Mouse (Mus musculus) ES-Bruce4 (cell line): ENCODE results near the gene C6. TPM values are rescaled to one million over a fixed set of nuclear protein-coding genes. Genes with fewer than 3 reads are reported as not detected.

Experiments used
- H3K27ac ChIP-seq: 2 replicates; pipeline ENCODE4 v1.5.1; 2012; ENCODE audit warnings: low read length, inconsistent platforms; ENCODE audit not compliant: insufficient read depth
- H3K27me3 ChIP-seq: 2 replicates; pipeline ENCODE4 v1.6.1; 2012; ENCODE audit warnings: mild to moderate bottlenecking, low read length, inconsistent platforms; ENCODE audit not compliant: control insufficient read depth, poor library complexity, insufficient read depth, severe bottlenecking
- H3K36me3 ChIP-seq: 2 replicates; pipeline ENCODE4 v1.6.1; 2012; ENCODE audit warnings: inconsistent platforms, mild to moderate bottlenecking, low read length, moderate library complexity; ENCODE audit not compliant: control insufficient read depth, poor library complexity, insufficient read depth, severe bottlenecking
- H3K4me1 ChIP-seq: one replicate; pipeline ENCODE4 v1.8.1; 2011; ENCODE audit warnings: low read length; ENCODE audit not compliant: control insufficient read depth, insufficient read depth
- H3K4me3 ChIP-seq: 2 replicates; pipeline ENCODE4 v1.5.1; 2011; ENCODE audit warnings: low read depth, mild to moderate bottlenecking, low read length
- H3K9ac ChIP-seq: 2 replicates; pipeline ENCODE4 v1.6.1; 2012; ENCODE audit warnings: low read depth, mild to moderate bottlenecking, inconsistent platforms; ENCODE audit not compliant: poor library complexity, severe bottlenecking
- H3K9me3 ChIP-seq: replicated peaks from 2 replicates; pipeline ENCODE4 v1.6.1; 2012; ENCODE audit warnings: mild to moderate bottlenecking, low read length, inconsistent platforms; ENCODE audit not compliant: control insufficient read depth, poor library complexity, insufficient read depth, severe bottlenecking
- CTCF ChIP-seq: IDR thresholded peaks from one replicate; pipeline ENCODE4 v1.8.1; 2011; ENCODE audit warnings: low read depth, low read length
- EP300 ChIP-seq: IDR thresholded peaks from 2 replicates; pipeline ENCODE4 v1.6.1; 2011; ENCODE audit warnings: low read depth, low read length; ENCODE audit not compliant: insufficient read depth
- POLR2A ChIP-seq: IDR thresholded peaks from one replicate; pipeline ENCODE4 v1.8.1; 2011; ENCODE audit warnings: low read length; ENCODE audit not compliant: insufficient read depth
- polyA plus RNA-seq: library from polyadenylated mRNA; stranded (reverse); fragments of >200 nt; gene quantifications from 2 replicates; pipeline ENCODE4 v1.2.4, GENCODE M21; 2011; ENCODE audit warnings: low read depth; ENCODE audit not compliant: missing spikeins, insufficient read depth, insufficient read length

The C6 gene
- polyA plus RNA-seq, 1 experiment = not detected

- Histone ChIP-seq H3K27ac (no peak overlapping the region), H3K27me3 (no peaks in the 10 kb centered on the region), H3K9me3 (peaks cover 4% of the 10 kb centered on the region), H3K9ac (no peak overlapping the region), H3K36me3 (no peaks in the 10 kb centered on the region), H3K4me1 (no peaks in the 10 kb centered on the region), H3K4me3 (no peak overlapping the region)
- TF ChIP-seq EP300 (no peak), POLR2A (no peak), CTCF (no peak)
These were observed 91.5 kb downstream of the C6 start for GRCm38 (mm10) chr15:4818437-4818836.

GRCm38 (mm10) chr15:4821161-4821560 is 94.2 kb downstream of the C6 start:
- H3K36me3 ChIP-seq = no peaks in the 10 kb centered on the region
- no peak overlapping the region for H3K9ac ChIP-seq
- H3K9me3 ChIP-seq = peaks cover 4% of the 10 kb centered on the region
- no peak overlapping the region for H3K4me3 ChIP-seq
- H3K27me3 ChIP-seq = no peaks in the 10 kb centered on the region
- no peak overlapping the region for H3K27ac ChIP-seq
- no peaks in the 10 kb centered on the region for H3K4me1 ChIP-seq
- TF ChIP-seq EP300 = no peak
- no peak for TF ChIP-seq CTCF
- no peak for TF ChIP-seq POLR2A

- Histone ChIP-seq H3K9me3 (no peaks in the 10 kb centered on the region), H3K9ac (no peak overlapping the region), H3K27me3 (no peaks in the 10 kb centered on the region), H3K27ac (no peak overlapping the region), H3K36me3 (no peaks in the 10 kb centered on the region), H3K4me3 (no peak overlapping the region), H3K4me1 (no peaks in the 10 kb centered on the region)
- TF ChIP-seq EP300 (no peak), CTCF (no peak), POLR2A (no peak)
These were observed 94.8 kb downstream of the C6 start for GRCm38 (mm10) chr15:4821824-4822223.

DNA sequence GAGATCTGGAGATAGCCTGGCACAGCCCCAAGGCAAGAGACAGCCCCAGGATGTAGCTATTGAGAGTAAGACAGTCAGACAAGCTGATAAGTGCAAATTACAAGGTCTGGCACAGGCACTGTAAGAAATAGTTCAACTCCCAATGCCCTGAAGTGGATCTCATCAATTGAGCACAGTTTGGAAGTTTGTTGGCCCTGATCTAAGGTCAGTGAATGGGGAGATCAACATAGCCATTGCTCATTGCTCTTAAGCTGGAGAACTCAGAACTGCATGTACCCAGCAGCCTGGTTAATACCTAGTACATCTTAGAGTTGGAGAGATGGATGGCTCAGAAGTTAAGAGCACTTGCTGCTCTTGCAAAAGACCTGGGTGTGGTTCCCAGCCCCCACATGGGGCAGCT is 100.8 kb downstream of the C6 start:
- Histone ChIP-seq H3K9me3 (no peaks in the 10 kb centered on the region), H3K4me1 (no peaks in the 10 kb centered on the region), H3K9ac (no peak overlapping the region), H3K36me3 (no peaks in the 10 kb centered on the region), H3K27me3 (no peaks in the 10 kb centered on the region), H3K4me3 (no peak overlapping the region), H3K27ac (no peak overlapping the region)
- no peak for TF ChIP-seq CTCF
- no peak for TF ChIP-seq POLR2A
- no peak for TF ChIP-seq EP300

GRCm38 (mm10) chr15:4836354-4836753 is 109.4 kb downstream of the C6 start:
- no peak for TF ChIP-seq CTCF

DNA sequence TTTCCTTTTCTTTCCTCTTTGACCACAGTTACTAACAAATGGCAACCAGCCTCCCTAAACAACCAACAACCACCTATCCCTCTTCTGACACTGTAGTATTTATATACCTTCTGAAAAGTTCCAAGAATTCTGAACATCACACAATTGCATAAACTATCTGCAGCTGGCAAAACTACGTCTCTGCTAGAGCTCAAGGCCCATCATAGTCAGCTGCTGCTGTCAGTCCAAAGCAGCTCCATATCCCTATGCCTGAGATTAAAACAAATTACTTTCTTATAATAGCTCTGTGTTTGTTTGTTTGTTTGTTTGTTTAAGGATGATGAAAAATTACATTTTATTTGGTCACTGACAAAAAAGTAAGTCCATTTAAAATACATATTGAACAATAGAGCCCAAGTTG is 123.0 kb downstream of the C6 start:
- no peaks in the 10 kb centered on the region for H3K9me3 ChIP-seq
- no peak for TF ChIP-seq EP300
- H3K27ac ChIP-seq = no peak overlapping the region
- H3K4me3 ChIP-seq = no peak overlapping the region
- no peak overlapping the region for H3K9ac ChIP-seq
- no peaks in the 10 kb centered on the region for H3K27me3 ChIP-seq
- H3K36me3 ChIP-seq = no peaks in the 10 kb centered on the region
- H3K4me1 ChIP-seq = no peaks in the 10 kb centered on the region

More at GRCm38 (mm10) chr15:4836354-4836753, 109.4 kb downstream of the C6 start:
- no peaks in the 10 kb centered on the region for H3K36me3 ChIP-seq
- peaks cover 9% of the 10 kb centered on the region; the same call in 1 of the 2 replicates for H3K9me3 ChIP-seq
- H3K4me1 ChIP-seq = no peaks in the 10 kb centered on the region
- no peak overlapping the region for H3K9ac ChIP-seq
- H3K27me3 ChIP-seq = no peaks in the 10 kb centered on the region
- H3K4me3 ChIP-seq = no peak overlapping the region
- H3K27ac ChIP-seq = no peak overlapping the region

Other genes with a start within 250 kb of the C6 start
- not detected in 2 replicates for gene Mroh2b, start 171.6 kb downstream of the C6 start, polyA plus RNA-seq